Mouse (Mus musculus): Measurements from ENCODE around the gene Srpk2. TPM values are rescaled to one million over a fixed set of nuclear protein-coding genes. Genes with fewer than 3 reads are reported as not detected.
A peak's percentile ranks its signal among the peaks of the same experiment; 100 is the strongest.
"Not testable (repeated sequence)": the region's sequence is repeated elsewhere in the genome, so short reads cannot be mapped to it uniquely, and the experiment has no call there.

Gene Srpk2
- polyA plus RNA-seq, 1 experiment from 2014 or later = 41.9 TPM

GRCm38 (mm10) chr5:23712130-23713001, 27.9 kb upstream of the Srpk2 start:
- Histone ChIP-seq H3K4me2 (ENCODE audit: low read length) (peak overlapping the region; percentile 66), H3K9ac (ENCODE audit: low read depth, low read length) (peak overlapping the region; percentile 59), H3K27me3 (ENCODE audit: insufficient read depth, low read length) (no peaks in the 10 kb centered on the region), H3K9me3 (replicated peaks; ENCODE audit: low read length) (no peaks in the 10 kb centered on the region), H3K4me1 (replicated peaks; ENCODE audit: insufficient read depth, low read length) (no peaks in the 10 kb centered on the region), H3K36me3 (ENCODE audit: insufficient read depth, low read length) (peaks cover 15% of the 10 kb centered on the region), H3K4me3 (replicated peaks; ENCODE audit: low read depth, low read length) (peak overlapping the region; percentile 53), H3K27ac (peak overlapping the region; percentile 61)
- peak; percentile 61 for TF ChIP-seq CTCF (IDR thresholded peaks at IDR 0.05; ENCODE audit: low read depth)
- 5% methylated on average over 58 of the region's 60 CpGs for WGBS
- peak; percentile 73 for DNase-seq (ENCODE audit: low spot score)
- ATAC-seq (replicated peaks; ENCODE audit: low FRiP score, low read depth) = peak; percentile 98

DNA sequence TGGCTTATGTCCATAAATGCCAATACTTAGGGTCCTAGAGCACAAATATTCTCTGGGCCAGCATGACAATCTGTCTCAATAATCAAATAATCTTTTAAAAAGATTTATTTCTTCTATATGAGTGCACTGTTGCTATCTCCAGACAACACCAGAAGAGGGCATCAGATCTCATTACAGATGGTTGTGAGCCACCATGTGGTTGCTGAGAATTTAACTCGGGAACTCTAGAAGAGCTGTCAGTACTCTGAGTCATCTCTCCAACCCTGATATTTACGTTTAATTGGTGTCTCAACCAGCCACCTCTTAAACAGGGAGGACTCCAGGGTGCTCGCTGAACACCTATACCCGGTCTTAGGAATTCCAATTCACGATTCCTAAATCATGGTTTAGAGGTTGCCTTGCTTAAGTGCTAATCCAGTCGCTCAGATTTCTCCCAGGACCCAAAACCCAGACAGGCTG, 27.3 kb upstream of the Srpk2 start:
- peak overlapping the region; percentile 61 for H3K27ac ChIP-seq
- H3K4me1 ChIP-seq (replicated peaks; ENCODE audit: insufficient read depth, low read length) = not testable (repeated sequence)

GRCm38 (mm10) chr5:23711244-23711643, 26.8 kb upstream of the Srpk2 start:
- H3K4me3 ChIP-seq (replicated peaks; ENCODE audit: low read depth, low read length) = no peak overlapping the region
- H3K4me2 ChIP-seq (ENCODE audit: low read length) = no peak overlapping the region
- H3K27me3 ChIP-seq (ENCODE audit: insufficient read depth, low read length) = no peaks in the 10 kb centered on the region
- H3K27ac ChIP-seq = no peak overlapping the region
- H3K36me3 ChIP-seq (ENCODE audit: insufficient read depth, low read length) = peaks cover 18% of the 10 kb centered on the region
- H3K9ac ChIP-seq (ENCODE audit: low read depth, low read length) = no peak overlapping the region
- TF ChIP-seq CTCF (IDR thresholded peaks at IDR 0.05; ENCODE audit: low read depth) = no peak
- 98% methylated on average over 4 of the region's 4 CpGs for WGBS
- H3K4me1 ChIP-seq (replicated peaks; ENCODE audit: insufficient read depth, low read length) = no peaks in the 10 kb centered on the region
- no peaks in the 10 kb centered on the region for H3K9me3 ChIP-seq (replicated peaks; ENCODE audit: low read length)
- DNase-seq (ENCODE audit: low spot score) (no peak), ATAC-seq (replicated peaks; ENCODE audit: low FRiP score, low read depth) (no peak)

More for the DNA sequence above, 27.3 kb upstream of the Srpk2 start:
- peak overlapping the region; percentile 53 for H3K4me3 ChIP-seq (replicated peaks; ENCODE audit: low read depth, low read length)
- ATAC-seq (replicated peaks; ENCODE audit: low FRiP score, low read depth); H3K27me3 ChIP-seq (ENCODE audit: insufficient read depth, low read length); H3K9me3 ChIP-seq (replicated peaks; ENCODE audit: low read length): not testable (repeated sequence)
- TF ChIP-seq CTCF (IDR thresholded peaks at IDR 0.05; ENCODE audit: low read depth) = peak; percentile 56
- peak overlapping the region; percentile 66 for H3K4me2 ChIP-seq (ENCODE audit: low read length)
- 46% methylated on average over 6 of the region's 6 CpGs for WGBS
- peak; percentile 9 for DNase-seq (ENCODE audit: low spot score)
- H3K36me3 ChIP-seq (ENCODE audit: insufficient read depth, low read length) = peaks cover 18% of the 10 kb centered on the region
- peak overlapping the region; percentile 59; the same call in 1 of the 2 replicates for H3K9ac ChIP-seq (ENCODE audit: low read depth, low read length)

DNA sequence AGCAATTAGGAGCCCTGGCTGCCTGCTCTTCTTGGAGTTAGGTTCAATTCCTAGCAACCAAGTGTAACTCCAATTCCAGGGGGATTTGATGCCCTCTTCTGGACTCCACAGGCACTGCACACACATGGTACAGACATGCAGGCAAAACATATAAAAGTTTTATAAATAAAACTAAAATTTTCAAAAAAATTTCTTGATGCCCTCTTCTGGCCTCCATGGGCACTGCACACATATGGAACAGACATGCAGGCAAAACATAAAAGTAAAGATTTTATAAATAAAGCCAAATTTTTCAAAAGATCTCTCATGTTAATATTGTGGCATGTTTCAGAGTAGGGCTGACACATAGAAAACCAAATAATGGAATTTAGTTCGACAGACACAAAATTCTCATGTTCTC, 25.2 kb upstream of the Srpk2 start:
- H3K9ac ChIP-seq (ENCODE audit: low read depth, low read length) = no peak overlapping the region
- H3K27ac ChIP-seq = no peak overlapping the region
- no peak for DNase-seq (ENCODE audit: low spot score)
- H3K4me3 ChIP-seq (replicated peaks; ENCODE audit: low read depth, low read length) = no peak overlapping the region
- no peaks in the 10 kb centered on the region for H3K9me3 ChIP-seq (replicated peaks; ENCODE audit: low read length)
- ATAC-seq (replicated peaks; ENCODE audit: low FRiP score, low read depth) = no peak
- H3K4me2 ChIP-seq (ENCODE audit: low read length) = no peak overlapping the region
- no peaks in the 10 kb centered on the region for H3K4me1 ChIP-seq (replicated peaks; ENCODE audit: insufficient read depth, low read length)
- 100% methylated on average over 1 of the region's 1 CpGs for WGBS
- no peaks in the 10 kb centered on the region for H3K27me3 ChIP-seq (ENCODE audit: insufficient read depth, low read length)
- peaks cover 18% of the 10 kb centered on the region for H3K36me3 ChIP-seq (ENCODE audit: insufficient read depth, low read length)
- no peak for TF ChIP-seq CTCF (IDR thresholded peaks at IDR 0.05; ENCODE audit: low read depth)

DNA sequence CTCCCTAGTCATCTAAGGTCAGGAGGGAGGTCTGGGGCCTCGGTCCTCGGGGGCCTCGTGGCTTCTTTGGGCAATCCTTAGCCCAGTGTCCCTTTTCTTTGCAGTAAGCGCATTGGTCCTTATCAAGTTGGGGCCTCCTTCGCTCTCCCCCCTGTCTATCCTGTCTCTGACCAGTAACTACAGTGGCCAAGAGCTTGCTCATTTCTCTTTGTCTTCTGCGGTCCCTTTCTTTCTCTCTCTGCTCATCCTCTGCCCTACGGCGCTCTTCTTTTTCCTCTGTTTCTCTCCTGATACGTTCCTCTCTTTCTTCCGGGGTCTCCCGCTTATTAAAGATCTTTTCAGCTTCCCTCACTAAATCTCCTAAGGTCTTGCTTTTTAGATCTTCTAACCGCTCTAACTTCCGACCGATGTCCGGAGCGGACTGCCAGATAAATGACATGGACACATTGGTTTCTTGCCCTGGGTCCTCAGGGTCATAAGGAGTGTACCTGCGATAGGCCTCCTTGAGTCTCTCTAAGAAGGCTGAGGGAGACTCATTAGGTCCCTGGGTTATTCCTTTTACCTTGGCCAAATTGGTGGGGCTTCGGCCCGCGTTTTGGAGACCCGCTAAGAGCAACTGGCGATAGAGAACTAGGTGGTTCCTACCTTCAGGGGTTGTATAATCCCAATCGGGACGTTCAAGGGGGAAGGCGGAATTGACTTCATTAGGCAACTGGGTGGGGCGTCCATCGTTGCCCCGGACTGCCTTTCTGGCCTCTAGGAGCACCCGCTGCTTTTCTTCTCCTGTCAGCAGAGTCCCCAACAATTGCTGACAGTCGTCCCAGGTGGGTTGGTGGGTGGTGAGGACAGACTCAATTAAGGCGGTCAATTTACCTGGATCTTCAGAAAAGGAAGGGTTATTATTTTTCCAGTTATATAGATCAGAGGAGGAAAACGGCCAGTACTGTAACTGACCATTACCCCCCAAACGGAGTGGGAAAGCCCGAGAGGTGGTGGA, 22.5 kb upstream of the Srpk2 start:
- H3K4me2 ChIP-seq (ENCODE audit: low read length); H3K27ac ChIP-seq; DNase-seq (ENCODE audit: low spot score); H3K9me3 ChIP-seq (replicated peaks; ENCODE audit: low read length); H3K9ac ChIP-seq (ENCODE audit: low read depth, low read length); ATAC-seq (replicated peaks; ENCODE audit: low FRiP score, low read depth); H3K27me3 ChIP-seq (ENCODE audit: insufficient read depth, low read length); H3K4me3 ChIP-seq (replicated peaks; ENCODE audit: low read depth, low read length); H3K4me1 ChIP-seq (replicated peaks; ENCODE audit: insufficient read depth, low read length): not testable (repeated sequence)
- peaks cover 31% of the 10 kb centered on the region for H3K36me3 ChIP-seq (ENCODE audit: insufficient read depth, low read length)
- WGBS = 98% methylated on average over 29 of the region's 34 CpGs

DNA sequence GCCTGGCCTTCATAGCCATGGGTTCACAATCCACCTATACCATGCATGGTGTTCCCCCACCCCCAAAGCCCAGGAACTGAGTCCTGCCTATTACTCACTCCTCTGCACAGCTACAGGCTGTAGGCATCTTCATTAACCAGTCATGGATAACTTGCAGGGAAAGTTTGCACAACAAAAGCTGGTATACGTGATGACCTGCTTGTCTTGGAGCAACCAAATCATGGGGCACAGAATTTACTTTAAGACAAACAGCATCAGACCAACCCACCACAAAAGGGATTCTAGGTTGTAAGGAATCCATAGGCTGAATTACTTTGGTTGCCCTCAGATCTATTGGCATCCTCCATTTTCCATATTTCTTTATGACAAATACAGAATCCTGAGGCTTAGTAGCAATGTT, 13.0 kb upstream of the Srpk2 start:
- Histone ChIP-seq H3K9me3 (replicated peaks; ENCODE audit: low read length) (peaks cover 11% of the 10 kb centered on the region), H3K9ac (ENCODE audit: low read depth, low read length) (no peak overlapping the region), H3K4me3 (replicated peaks; ENCODE audit: low read depth, low read length) (no peak overlapping the region), H3K27me3 (ENCODE audit: insufficient read depth, low read length) (no peaks in the 10 kb centered on the region), H3K36me3 (ENCODE audit: insufficient read depth, low read length) (no peaks in the 10 kb centered on the region), H3K27ac (no peak overlapping the region), H3K4me2 (ENCODE audit: low read length) (no peak overlapping the region), H3K4me1 (replicated peaks; ENCODE audit: insufficient read depth, low read length) (no peaks in the 10 kb centered on the region)
- no peak for DNase-seq (ENCODE audit: low spot score)
- ATAC-seq (replicated peaks; ENCODE audit: low FRiP score, low read depth) = no peak
- 97% methylated on average over 1 of the region's 1 CpGs for WGBS
- no peak for TF ChIP-seq CTCF (IDR thresholded peaks at IDR 0.05; ENCODE audit: low read depth)
